Mouse (Mus musculus): ENCODE results near the gene Naa80. TPM values are rescaled to one million over a fixed set of nuclear protein-coding genes. Genes with fewer than 3 reads are reported as not detected.
A peak's percentile ranks its signal among the peaks of the same experiment; 100 is the strongest.

Gene Naa80
- polyA plus RNA-seq, 1 experiment, result 46.3 TPM

GRCm38 (mm10) chr9:107620954-107621353, 42.3 kb downstream of the Naa80 start:
- Histone ChIP-seq H3K4me3 (ENCODE audit: low read depth, low read length) (no peak overlapping the region), H3K36me3 (ENCODE audit: control insufficient read depth, insufficient read depth, low read length) (peaks cover 41% of the 10 kb centered on the region), H3K4me1 (ENCODE audit: control insufficient read depth, insufficient read depth, insufficient read length, low read length) (peaks cover 41% of the 10 kb centered on the region), H3K27me3 (ENCODE audit: control insufficient read depth, insufficient read depth, low read length) (no peaks in the 10 kb centered on the region), H3K27ac (ENCODE audit: insufficient read depth, low read depth, low read length) (peak overlapping the region; percentile 36)
- no peak for TF ChIP-seq CTCF (IDR thresholded peaks at IDR 0.05; ENCODE audit: extremely low read depth, insufficient read length, insufficient replicate concordance, low read depth, low read length)
- TF ChIP-seq POLR2A (IDR thresholded peaks at IDR 0.05; ENCODE audit: low read depth, low read length), result no peak

GRCm38 (mm10) chr9:107624539-107624938, 45.9 kb downstream of the Naa80 start:
- no peaks in the 10 kb centered on the region for H3K27me3 ChIP-seq (ENCODE audit: control insufficient read depth, insufficient read depth, low read length)
- peak overlapping the region; percentile 69 for H3K27ac ChIP-seq (ENCODE audit: insufficient read depth, low read depth, low read length)
- peaks cover 13% of the 10 kb centered on the region for H3K36me3 ChIP-seq (ENCODE audit: control insufficient read depth, insufficient read depth, low read length)
- H3K4me1 ChIP-seq (ENCODE audit: control insufficient read depth, insufficient read depth, insufficient read length, low read length), result peaks cover 54% of the 10 kb centered on the region
- H3K4me3 ChIP-seq (ENCODE audit: low read depth, low read length), result no peak overlapping the region
- TF ChIP-seq POLR2A (IDR thresholded peaks at IDR 0.05; ENCODE audit: low read depth, low read length) (no peak), CTCF (IDR thresholded peaks at IDR 0.05; ENCODE audit: extremely low read depth, insufficient read length, insufficient replicate concordance, low read depth, low read length) (no peak)
- WGBS, result 38% methylated on average over 5 of the region's 5 CpGs

GRCm38 (mm10) chr9:107624951-107625350, 46.3 kb downstream of the Naa80 start:
- Histone ChIP-seq H3K27me3 (ENCODE audit: control insufficient read depth, insufficient read depth, low read length) (no peaks in the 10 kb centered on the region), H3K36me3 (ENCODE audit: control insufficient read depth, insufficient read depth, low read length) (peaks cover 9% of the 10 kb centered on the region), H3K4me1 (ENCODE audit: control insufficient read depth, insufficient read depth, insufficient read length, low read length) (peaks cover 53% of the 10 kb centered on the region), H3K4me3 (ENCODE audit: low read depth, low read length) (no peak overlapping the region), H3K27ac (ENCODE audit: insufficient read depth, low read depth, low read length) (peak overlapping the region; percentile 54)
- WGBS, result 74% methylated on average over 3 of the region's 3 CpGs
- TF ChIP-seq POLR2A (IDR thresholded peaks at IDR 0.05; ENCODE audit: low read depth, low read length), result no peak
- no peak for TF ChIP-seq CTCF (IDR thresholded peaks at IDR 0.05; ENCODE audit: extremely low read depth, insufficient read length, insufficient replicate concordance, low read depth, low read length)

- H3K4me1 ChIP-seq (ENCODE audit: control insufficient read depth, insufficient read depth, insufficient read length, low read length), result peaks cover 52% of the 10 kb centered on the region
- 90% methylated on average over 12 of the region's 12 CpGs for WGBS
Observed at GRCm38 (mm10) chr9:107625351-107626128, 46.9 kb downstream of the Naa80 start.

GRCm38 (mm10) chr9:107626158-107626843, 47.6 kb downstream of the Naa80 start:
- Histone ChIP-seq H3K4me1 (ENCODE audit: control insufficient read depth, insufficient read depth, insufficient read length, low read length) (peaks cover 51% of the 10 kb centered on the region), H3K4me3 (ENCODE audit: low read depth, low read length) (0 out of 2 replicates have a peak overlapping the region, but pooled peaks have one; percentile 1), H3K27me3 (ENCODE audit: control insufficient read depth, insufficient read depth, low read length) (no peaks in the 10 kb centered on the region), H3K27ac (ENCODE audit: insufficient read depth, low read depth, low read length) (no peak overlapping the region), H3K36me3 (ENCODE audit: control insufficient read depth, insufficient read depth, low read length) (peaks cover 4% of the 10 kb centered on the region)
- no peak for TF ChIP-seq POLR2A (IDR thresholded peaks at IDR 0.05; ENCODE audit: low read depth, low read length)
- TF ChIP-seq CTCF (IDR thresholded peaks at IDR 0.05; ENCODE audit: extremely low read depth, insufficient read length, insufficient replicate concordance, low read depth, low read length), result no peak
- WGBS, result 58% methylated on average over 15 of the region's 15 CpGs

More at GRCm38 (mm10) chr9:107625351-107626128, 46.9 kb downstream of the Naa80 start:
- H3K27me3 ChIP-seq (ENCODE audit: control insufficient read depth, insufficient read depth, low read length), result no peaks in the 10 kb centered on the region
- no peak for TF ChIP-seq POLR2A (IDR thresholded peaks at IDR 0.05; ENCODE audit: low read depth, low read length)
- TF ChIP-seq CTCF (IDR thresholded peaks at IDR 0.05; ENCODE audit: extremely low read depth, insufficient read length, insufficient replicate concordance, low read depth, low read length), result no peak
- peak overlapping the region; percentile 54 for H3K27ac ChIP-seq (ENCODE audit: insufficient read depth, low read depth, low read length)
- H3K36me3 ChIP-seq (ENCODE audit: control insufficient read depth, insufficient read depth, low read length), result peaks cover 4% of the 10 kb centered on the region
- no peak overlapping the region for H3K4me3 ChIP-seq (ENCODE audit: low read depth, low read length)

- WGBS, result 23% methylated on average over 2 of the region's 2 CpGs
- Histone ChIP-seq H3K27me3 (ENCODE audit: control insufficient read depth, insufficient read depth, low read length) (no peaks in the 10 kb centered on the region), H3K36me3 (ENCODE audit: control insufficient read depth, insufficient read depth, low read length) (peaks cover 4% of the 10 kb centered on the region), H3K27ac (ENCODE audit: insufficient read depth, low read depth, low read length) (0 out of 2 replicates have a peak overlapping the region, but pooled peaks have one; percentile 5), H3K4me1 (ENCODE audit: control insufficient read depth, insufficient read depth, insufficient read length, low read length) (peaks cover 53% of the 10 kb centered on the region), H3K4me3 (ENCODE audit: low read depth, low read length) (0 out of 2 replicates have a peak overlapping the region, but pooled peaks have one; percentile 1)
- TF ChIP-seq POLR2A (IDR thresholded peaks at IDR 0.05; ENCODE audit: low read depth, low read length), result no peak; the same call in 1 of the 2 replicates
- peak; percentile 62; the same call in 1 of the 2 replicates for TF ChIP-seq CTCF (IDR thresholded peaks at IDR 0.05; ENCODE audit: extremely low read depth, insufficient read length, insufficient replicate concordance, low read depth, low read length)
Observed at GRCm38 (mm10) chr9:107626844-107627277, 48.2 kb downstream of the Naa80 start.

Measured in small intestine, adult 2 months (tissue).